Mouse (Mus musculus) left cerebral cortex, postnatal 10 days (tissue): ENCODE measurements around the gene Kcnc1. TPM values are rescaled to one million over a fixed set of nuclear protein-coding genes. Genes with fewer than 3 reads are reported as not detected.

ENCODE experiments used
- total RNA-seq, 2 experiments: library from RNA; stranded (reverse); gene quantifications; 2 replicates each; pipeline ENCODE4 v1.2.3; 2021

The Kcnc1 gene
- total RNA-seq, 2 experiments from 2014 or later = 52.9 to 53.4 TPM

Other genes starting within 250 kb of the Kcnc1 start
- 10 to 100 TPM; 28.8 to 31.1 TPM for gene Abcc8, start 216.5 kb upstream of the Kcnc1 start, total RNA-seq
- gene Ush1c, start 158.0 kb upstream of the Kcnc1 start, total RNA-seq = under 1 TPM in 1 of 2 experiments, not detected in 1; 0.16 TPM
- under 1 TPM; 0.26 to 0.34 TPM for gene Otog, start 155.5 kb upstream of the Kcnc1 start, total RNA-seq
- not detected for gene Myod1, start 20.0 kb upstream of the Kcnc1 start, total RNA-seq
- gene Sergef, start 243.3 kb downstream of the Kcnc1 start, total RNA-seq = 10 to 100 TPM; 57.3 to 61.3 TPM